Mouse (Mus musculus): ENCODE data around the gene Tut7.
A peak's percentile ranks its signal among the peaks of the same experiment; 100 is the strongest.
"Not testable (repeated sequence)": the region's sequence is repeated elsewhere in the genome, so short reads cannot be mapped to it uniquely, and the experiment has no call there.

Tut7 gene

GRCm38 (mm10) chr13:59822507-59823462 is at the start of gene Tut7:
Gene Tut7 (minus strand): TSS chr13:59823147.
- peak; percentile 79 for DNase-seq (ENCODE audit: low spot score)

GRCm38 (mm10) chr13:59872446-59872845 is 49.5 kb upstream of the Tut7 start:
- DNase-seq (ENCODE audit: low spot score) = no peak

GRCm38 (mm10) chr13:59870004-59870403 is 47.1 kb upstream of the Tut7 start:
- no peak for DNase-seq (ENCODE audit: low spot score)

- no peak for DNase-seq (ENCODE audit: low spot score)
Observed at GRCm38 (mm10) chr13:59868011-59868649, 45.2 kb upstream of the Tut7 start.

GRCm38 (mm10) chr13:59867103-59867502 is 44.2 kb upstream of the Tut7 start:
- DNase-seq (ENCODE audit: low spot score) = no peak

- no peak for DNase-seq (ENCODE audit: low spot score)
Observed at GRCm38 (mm10) chr13:59859515-59859914, 36.6 kb upstream of the Tut7 start.

GRCm38 (mm10) chr13:59856286-59857070 is 33.5 kb upstream of the Tut7 start:
- no peak for DNase-seq (ENCODE audit: low spot score)

- DNase-seq (ENCODE audit: low spot score) = no peak
Observed at GRCm38 (mm10) chr13:59853471-59853870, 30.5 kb upstream of the Tut7 start.

- no peak for DNase-seq (ENCODE audit: low spot score)
Observed at GRCm38 (mm10) chr13:59850373-59850772, 27.4 kb upstream of the Tut7 start.

GRCm38 (mm10) chr13:59844661-59845060 is 21.7 kb upstream of the Tut7 start:
- DNase-seq (ENCODE audit: low spot score) = no peak

- DNase-seq (ENCODE audit: low spot score) = no peak
Observed at GRCm38 (mm10) chr13:59843976-59844375, 21.0 kb upstream of the Tut7 start.

- peak; percentile 77 for DNase-seq (ENCODE audit: low spot score)
Observed at GRCm38 (mm10) chr13:59842226-59843210, 19.6 kb upstream of the Tut7 start.

GRCm38 (mm10) chr13:59841761-59842160 is 18.8 kb upstream of the Tut7 start:
- DNase-seq (ENCODE audit: low spot score) = not testable (repeated sequence)

- DNase-seq (ENCODE audit: low spot score) = peak; percentile 45
Observed at GRCm38 (mm10) chr13:59840429-59841169, 17.7 kb upstream of the Tut7 start.

- DNase-seq (ENCODE audit: low spot score) = no peak
Observed at GRCm38 (mm10) chr13:59839356-59839755, 16.4 kb upstream of the Tut7 start.

GRCm38 (mm10) chr13:59838464-59838863 is 15.5 kb upstream of the Tut7 start:
- no peak for DNase-seq (ENCODE audit: low spot score)

- no peak for DNase-seq (ENCODE audit: low spot score)
Observed at GRCm38 (mm10) chr13:59836811-59837210, 13.9 kb upstream of the Tut7 start.

- DNase-seq (ENCODE audit: low spot score) = no peak
Observed at GRCm38 (mm10) chr13:59836101-59836798, 13.3 kb upstream of the Tut7 start.

- no peak for DNase-seq (ENCODE audit: low spot score)
Observed at GRCm38 (mm10) chr13:59834786-59835452, 12.0 kb upstream of the Tut7 start.

Measured in ovary, postnatal 10 days (tissue).